21 mouse cellular contexts compared by ENCODE assay signal in the genomic region with DNA sequence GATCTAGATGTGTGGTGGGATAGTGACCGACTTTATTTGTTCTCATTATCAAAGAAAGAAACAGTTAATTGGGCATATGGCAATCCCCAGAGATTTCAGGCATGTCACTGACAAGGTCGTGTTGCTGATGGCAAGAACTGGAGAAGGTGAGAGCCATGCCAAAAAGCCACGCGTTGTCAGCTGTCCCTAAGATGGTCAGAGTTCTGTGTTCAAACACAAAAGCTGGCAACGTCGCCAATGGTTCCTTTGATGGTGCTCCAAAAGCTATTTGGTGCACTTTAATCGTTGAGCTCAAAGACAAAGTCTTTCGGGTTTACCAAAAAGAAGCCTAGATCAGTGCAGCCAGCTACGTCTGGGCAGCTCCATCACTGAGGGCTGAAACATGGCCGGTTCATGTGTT.
DNase-seq lines count a peak whose midpoint lies in the region; ATAC-seq and TF ChIP-seq lines count a peak whose summit lies in the region.
"Had no signal": no experiment of that assay in that cellular context is flagged by ENCODE, and none has a peak within 500 bp of the region (broad histone marks: within the 10 kb centered on the region; RNA-seq: fewer than 3 reads in every experiment).

No protein-coding gene starts in this region.

- intact Hi-C loops in left cerebral cortex, postnatal 4 days (cut with DNase I): no loop called here
- intact Hi-C loops in left cerebral cortex, postnatal 14 days (cut with DNase I): no loop called here

- H3K9ac ChIP-seq in forebrain, embryonic 14.5 days (ENCODE audit: low read length): no peak overlapping the region
- no peak overlapping the region for H3K9ac ChIP-seq in forebrain, embryonic 12.5 days
- H3K9ac ChIP-seq: embryonic facial prominence, embryonic 13.5 days; forebrain, embryonic 13.5 days; hindbrain, embryonic 12.5 days had no signal

- H3K4me1 ChIP-seq in forebrain, embryonic 14.5 days (ENCODE audit: control insufficient read depth, insufficient read depth, low read length): no peaks in the 10 kb centered on the region; the same call in 1 of the 2 replicates
- no peaks in the 10 kb centered on the region for H3K4me1 ChIP-seq in forebrain, embryonic 12.5 days
- H3K4me1 ChIP-seq in lung, adult 2 months (ENCODE audit: control insufficient read depth, insufficient read depth, low read length): no peaks in the 10 kb centered on the region
- H3K4me1 ChIP-seq: embryonic facial prominence, embryonic 13.5 days; forebrain, embryonic 13.5 days; heart, embryonic 10.5 days; hindbrain, embryonic 12.5 days had no signal

- no peak for TF ChIP-seq CTCF in lung, adult 2 months (IDR thresholded peaks at IDR 0.05; ENCODE audit: insufficient read depth, low read length)

- H3K9me3 ChIP-seq in forebrain, embryonic 14.5 days (replicated peaks; ENCODE audit: control insufficient read depth, low read length): no peaks in the 10 kb centered on the region
- H3K9me3 ChIP-seq in forebrain, embryonic 12.5 days: no peaks in the 10 kb centered on the region
- H3K9me3 ChIP-seq: embryonic facial prominence, embryonic 13.5 days; forebrain, embryonic 13.5 days; heart, embryonic 10.5 days; hindbrain, embryonic 12.5 days had no signal

- H3K27ac ChIP-seq in forebrain, embryonic 14.5 days (ENCODE audit: low read depth, low read length): no peak overlapping the region
- H3K27ac ChIP-seq in forebrain, embryonic 12.5 days: no peak overlapping the region
- H3K27ac ChIP-seq: embryonic facial prominence, embryonic 13.5 days; forebrain, embryonic 13.5 days; gastrocnemius, adult 2 months; heart, embryonic 10.5 days; hindbrain, embryonic 12.5 days had no signal

- H3K4me2 ChIP-seq in forebrain, embryonic 14.5 days (ENCODE audit: low read length): no peak overlapping the region
- H3K4me2 ChIP-seq in forebrain, embryonic 12.5 days: no peak overlapping the region
- H3K4me2 ChIP-seq: embryonic facial prominence, embryonic 13.5 days; forebrain, embryonic 13.5 days; hindbrain, embryonic 12.5 days had no signal

- no peak for TF ChIP-seq POLR2A in lung, adult 2 months (IDR thresholded peaks at IDR 0.05; ENCODE audit: borderline replicate concordance, extremely low read depth, low read depth, low read length)

- WGBS in forebrain, embryonic 14.5 days: 81% methylated on average over 10 of the region's 10 CpGs
- WGBS in forebrain, embryonic 12.5 days: 85% methylated on average over 10 of the region's 10 CpGs
- WGBS in lung, adult 2 months: 63% methylated on average over 10 of the region's 10 CpGs

- DNase-seq in forebrain, embryonic 14.5 days (ENCODE audit: low spot score): peak; percentile 20
- peak; percentile 44 for DNase-seq in left cerebral cortex, postnatal 4 days
- no peak for DNase-seq in left cerebral cortex, postnatal 14 days (ENCODE audit: low spot score in 2 of 2)
- peak; percentile 28 for DNase-seq in lung, postnatal 10 days
- DNase-seq in lung, adult 2 months: no peak
- no peak for DNase-seq in right cerebral cortex, postnatal 10 days (ENCODE audit: low spot score in 2 of 2)
- DNase-seq: adrenal gland, postnatal 14 days; cerebellum, adult 2 months; cerebellum, postnatal 36 days; gastrocnemius, adult 2 months; gastrocnemius, postnatal 25 days; heart, postnatal 10 days; heart, postnatal 4 days had no signal

- H3K4me3 ChIP-seq in forebrain, embryonic 14.5 days (ENCODE audit: low read depth, low read length): no peak overlapping the region
- H3K4me3 ChIP-seq in forebrain, embryonic 12.5 days (replicated peaks): no peak overlapping the region
- H3K4me3 ChIP-seq in lung, adult 2 months (replicated peaks; ENCODE audit: extremely low read depth, low read depth, low read length): no peak overlapping the region
- H3K4me3 ChIP-seq: embryonic facial prominence, embryonic 13.5 days; forebrain, embryonic 13.5 days; gastrocnemius, adult 2 months; heart, embryonic 10.5 days; hindbrain, embryonic 12.5 days had no signal

- no peak for ATAC-seq in forebrain, embryonic 14.5 days
- no peak for ATAC-seq in forebrain, embryonic 12.5 days (ENCODE audit: low FRiP score)
- ATAC-seq: activated CD4-positive, CD25-positive, alpha-beta regulatory T cell, adult 4 months; forebrain, embryonic 13.5 days; Patski had no signal

- no peaks in the 10 kb centered on the region for H3K36me3 ChIP-seq in forebrain, embryonic 14.5 days (ENCODE audit: control insufficient read depth, insufficient read depth, low read length)
- no peaks in the 10 kb centered on the region for H3K36me3 ChIP-seq in forebrain, embryonic 12.5 days (replicated peaks)
- H3K36me3 ChIP-seq: embryonic facial prominence, embryonic 13.5 days; heart, embryonic 10.5 days; hindbrain, embryonic 12.5 days had no signal

- H3K27me3 ChIP-seq in forebrain, embryonic 14.5 days (replicated peaks; ENCODE audit: control insufficient read depth, insufficient read depth, low read length): no peaks in the 10 kb centered on the region
- H3K27me3 ChIP-seq in forebrain, embryonic 12.5 days: no peaks in the 10 kb centered on the region
- H3K27me3 ChIP-seq: CH12.LX; embryonic facial prominence, embryonic 13.5 days; forebrain, embryonic 13.5 days; hindbrain, embryonic 12.5 days; Patski had no signal

Comparison
In these comparisons a context has a peak if more than half of its experiments do, and no peak if none do; other contexts are left out.
1. DNase-seq: peak in forebrain, embryonic 14.5 days (single experiment), left cerebral cortex, postnatal 4 days (single experiment) and lung, postnatal 10 days (single experiment); none in left cerebral cortex, postnatal 14 days (0 of 2), lung, adult 2 months (single experiment) and right cerebral cortex, postnatal 10 days (0 of 2).